Mouse (Mus musculus) liver, adult (tissue): ENCODE measurements around the gene 9130213A22Rik.
A peak's percentile ranks its signal among the peaks of the same experiment; 100 is the strongest.

ENCODE experiments used
- GATA4 ChIP-seq: IDR thresholded peaks from 2 replicates; pipeline ENCODE4 v1.6.1; 2014; ENCODE audit warnings: mild to moderate bottlenecking, low read length; ENCODE audit not compliant: insufficient replicate concordance

The 9130213A22Rik gene

GRCm38 (mm10) chr11:69095511-69096231 is 26.7 kb downstream of the 9130213A22Rik start:
- no peak for TF ChIP-seq GATA4

DNA sequence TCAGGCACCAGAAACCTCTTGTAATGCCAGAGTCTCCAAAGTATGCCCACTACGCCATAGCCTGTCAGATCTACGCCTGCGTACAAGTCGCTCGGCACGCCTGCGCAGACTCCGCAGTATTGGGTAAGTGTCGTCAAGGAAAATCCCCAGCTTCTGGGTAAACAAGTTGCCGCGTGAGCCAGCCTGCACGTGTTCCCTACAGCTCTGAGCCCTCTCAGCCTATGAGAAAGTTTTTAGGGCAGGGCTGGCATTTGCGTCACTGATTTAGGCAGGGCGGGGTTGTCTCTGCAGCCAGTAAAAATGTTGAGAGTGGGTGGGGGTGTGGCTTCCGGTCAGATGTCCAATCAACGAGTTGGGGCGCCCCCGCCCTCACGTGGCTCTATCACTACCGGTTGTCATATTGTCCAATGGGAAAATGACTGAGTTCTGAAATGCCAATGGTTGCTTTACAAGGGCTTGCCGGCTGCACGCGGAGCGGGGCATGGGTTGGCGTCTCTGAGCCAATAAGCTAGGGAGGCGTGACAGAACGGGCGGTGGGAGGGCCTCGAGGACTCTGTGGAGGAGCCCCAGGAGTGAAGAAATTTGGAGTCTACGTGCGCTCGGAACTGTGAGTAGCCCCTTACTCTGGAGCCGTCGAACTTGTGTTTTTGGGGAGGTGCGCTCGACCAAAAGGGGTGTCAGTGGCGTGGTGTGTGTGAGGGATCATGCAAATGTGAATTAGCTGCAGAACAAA is 27.5 kb downstream of the 9130213A22Rik start, which contains the start of gene Per1:
Gene Per1 (plus strand): TSS at position 521 of the 733 bp plus-strand sequence.
- TF ChIP-seq GATA4 = no peak; the same call in 1 of the 2 replicates

DNA sequence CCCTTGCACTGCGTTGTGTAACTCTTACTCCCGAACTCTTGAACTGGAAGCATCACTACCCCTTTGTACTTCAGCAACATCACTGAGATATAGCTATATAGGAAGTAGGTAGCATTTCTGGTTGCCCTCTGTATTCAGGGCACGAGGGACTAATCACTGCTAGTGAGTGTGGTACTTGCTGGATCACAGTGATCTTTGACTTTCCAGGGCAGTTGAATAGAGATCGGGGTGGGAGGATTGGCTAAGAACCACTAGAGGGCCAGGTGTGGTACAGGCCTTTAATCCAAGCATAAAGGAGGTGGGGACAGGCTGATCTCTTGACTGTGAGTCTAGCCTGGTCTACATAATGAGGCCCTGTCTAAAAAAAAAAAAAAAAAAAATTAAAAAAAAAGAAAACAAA is 29.5 kb downstream of the 9130213A22Rik start:
- no peak for TF ChIP-seq GATA4

GRCm38 (mm10) chr11:69092386-69092751 is 30.0 kb downstream of the 9130213A22Rik start:
- TF ChIP-seq GATA4 = no peak

DNA sequence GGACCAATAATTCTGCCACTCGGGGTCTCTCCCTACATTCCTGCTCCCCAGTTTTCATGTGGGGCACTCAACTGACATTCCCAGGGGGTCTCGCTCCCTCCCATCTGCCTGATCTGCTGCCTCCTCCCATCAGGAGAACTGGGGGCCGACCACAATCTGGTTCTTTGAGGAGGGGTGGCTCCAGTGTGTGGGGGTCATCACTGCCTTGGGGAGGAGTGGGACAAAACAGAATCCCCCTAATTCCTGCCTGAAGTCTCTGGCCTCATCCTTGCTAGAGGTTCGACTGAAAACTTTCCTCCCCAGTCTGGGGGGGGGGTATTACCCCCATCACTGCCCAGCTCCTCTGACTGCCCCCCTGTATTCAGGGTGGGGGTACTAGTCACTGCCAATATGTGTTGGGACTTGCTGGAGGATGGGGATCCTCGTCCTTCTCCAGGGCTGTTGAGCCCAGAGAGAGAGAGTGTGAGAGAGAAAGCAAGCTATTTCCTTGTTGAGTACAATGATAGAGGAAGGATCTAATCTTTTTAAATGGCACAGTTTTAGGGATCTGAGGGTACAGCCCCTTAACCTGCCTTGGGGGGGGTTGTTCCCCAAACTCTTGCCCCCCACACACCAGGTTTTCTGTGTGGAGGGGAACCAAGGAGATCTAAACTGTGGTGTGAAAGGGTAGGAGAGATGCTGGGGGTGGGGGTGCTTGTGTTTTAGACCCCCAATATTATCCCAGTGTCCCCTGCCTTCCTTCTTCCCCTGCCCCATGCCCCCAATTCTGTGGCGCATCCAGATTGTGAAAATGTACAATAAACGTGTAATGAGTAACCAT is 30.6 kb downstream of the 9130213A22Rik start:
- TF ChIP-seq GATA4 = no peak

DNA sequence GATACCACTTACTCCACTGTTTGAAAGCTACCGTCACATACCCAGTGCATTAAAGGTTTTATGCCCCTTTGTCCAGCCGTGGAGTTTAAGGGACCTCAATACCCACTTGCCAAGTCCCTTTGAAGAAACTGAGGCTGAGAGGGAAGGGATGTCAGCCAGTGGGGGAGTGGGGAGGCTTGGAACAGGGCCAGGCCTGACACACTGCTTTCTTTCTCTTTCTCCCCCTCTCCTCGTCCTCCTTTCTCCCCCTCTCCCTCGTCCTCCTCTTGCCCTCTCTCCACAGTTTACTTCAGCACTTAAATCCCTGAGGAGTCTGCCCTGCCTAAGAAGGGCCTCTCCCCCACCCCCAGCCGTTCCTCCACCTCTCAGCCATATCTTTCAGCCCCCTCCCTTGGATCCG is 32.0 kb downstream of the 9130213A22Rik start:
- no peak for TF ChIP-seq GATA4

- TF ChIP-seq GATA4 = no peak
Measured at GRCm38 (mm10) chr11:69089616-69090290, 32.6 kb downstream of the 9130213A22Rik start.

DNA sequence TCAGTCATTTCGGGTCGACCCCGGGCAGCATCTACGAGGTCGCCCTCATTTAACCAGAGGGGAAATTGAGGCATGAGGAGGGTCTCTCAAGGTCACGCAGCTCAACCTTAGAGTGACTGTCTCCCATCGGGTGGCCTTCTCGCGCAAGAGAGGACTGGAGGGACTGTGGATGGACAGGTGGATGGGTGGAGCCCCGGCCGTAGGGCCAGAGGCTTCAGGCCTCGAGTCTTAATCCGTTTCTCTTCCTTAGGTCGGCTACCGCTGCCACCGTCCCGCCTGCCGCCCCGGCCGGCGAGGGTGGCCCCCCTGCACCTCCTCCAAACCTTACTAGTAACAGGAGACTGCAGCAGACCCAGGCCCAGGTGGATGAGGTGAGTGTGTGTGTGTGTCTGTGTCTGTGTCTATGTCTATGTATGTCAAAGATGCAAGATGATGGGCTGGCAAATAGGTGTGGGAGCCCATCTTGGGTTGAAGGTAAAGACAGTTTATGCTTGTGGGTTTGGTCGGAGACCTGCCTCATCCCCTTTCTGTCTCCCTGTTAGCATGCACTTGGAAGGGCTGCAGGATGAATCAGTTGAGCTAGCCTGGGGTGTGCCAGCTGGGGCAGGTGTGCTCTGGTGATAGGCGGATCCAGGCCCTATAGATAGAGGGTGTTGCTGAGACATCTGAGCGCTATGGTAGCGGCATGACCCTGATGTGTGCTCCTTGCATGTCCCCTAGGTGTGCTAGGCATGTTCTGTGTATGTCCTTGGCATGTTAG is 33.4 kb downstream of the 9130213A22Rik start:
- no peak for TF ChIP-seq GATA4

DNA sequence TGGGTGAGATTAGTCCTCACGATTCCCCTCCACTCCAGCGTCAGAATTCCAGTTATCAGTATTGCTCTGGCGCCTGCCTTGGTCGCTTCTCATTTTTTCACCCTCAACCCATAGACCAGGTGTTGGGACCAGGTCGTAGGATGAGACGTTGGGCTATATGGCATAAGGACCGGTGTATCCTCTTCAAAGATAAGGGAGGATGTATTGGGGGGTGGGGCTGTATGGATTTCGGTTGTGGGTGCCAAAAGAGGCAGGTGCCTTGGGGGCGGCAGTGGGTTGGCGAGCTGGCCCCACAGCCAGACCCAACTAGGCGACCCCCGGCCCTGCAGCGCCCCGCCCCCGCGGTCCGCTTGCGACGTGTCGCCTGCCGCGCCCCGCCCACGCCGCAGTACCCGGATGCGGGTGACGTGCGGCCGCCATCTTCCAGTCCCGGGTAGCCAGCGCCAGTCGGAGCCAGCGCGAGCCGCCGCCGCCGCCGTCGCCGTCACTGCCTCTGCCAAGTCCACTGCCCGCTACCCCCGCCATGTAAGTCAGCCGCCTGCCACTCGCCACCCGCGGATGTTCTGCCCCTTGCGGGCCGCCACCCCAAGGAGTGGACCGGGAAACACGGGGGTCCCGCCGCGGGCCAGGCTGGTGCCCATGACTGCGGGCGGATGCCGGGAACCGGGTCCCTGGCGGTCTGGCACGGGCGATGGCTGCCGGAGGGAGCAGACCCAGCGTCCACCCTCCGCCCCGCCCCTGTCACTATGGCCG is 34.1 kb downstream of the 9130213A22Rik start, which contains the start of gene Vamp2:
Gene Vamp2 (plus strand): TSS at position 388 of the 753 bp plus-strand sequence.
- 0 out of 2 replicates have a peak, but pooled peaks have one; percentile 7 for TF ChIP-seq GATA4

- TF ChIP-seq GATA4 = no peak
Measured at GRCm38 (mm10) chr11:69087597-69087996, 34.8 kb downstream of the 9130213A22Rik start.

GRCm38 (mm10) chr11:69087082-69087481 is 35.3 kb downstream of the 9130213A22Rik start:
- no peak for TF ChIP-seq GATA4

GRCm38 (mm10) chr11:69086390-69086789 is 36.0 kb downstream of the 9130213A22Rik start:
- no peak for TF ChIP-seq GATA4

- no peak for TF ChIP-seq GATA4
Measured at GRCm38 (mm10) chr11:69085608-69086007, 36.8 kb downstream of the 9130213A22Rik start.
